Mouse (Mus musculus): ENCODE measurements around the gene Myl4.

- TF ChIP-seq CHD2 (IDR thresholded peaks at IDR 0.05; ENCODE audit: low read depth, low read length) (no peak), ZNF384 (IDR thresholded peaks at IDR 0.05; ENCODE audit: low read depth, low read length) (no peak), MAFK (IDR thresholded peaks at IDR 0.05; ENCODE audit: insufficient read depth, low read depth, low read length) (no peak), HCFC1 (IDR thresholded peaks at IDR 0.05; ENCODE audit: borderline replicate concordance, insufficient read depth, low read length) (no peak), ZC3H11A (IDR thresholded peaks at IDR 0.05; ENCODE audit: borderline replicate concordance, low read depth, low read length) (no peak)
These were observed 57.9 kb downstream of the Myl4 start for GRCm38 (mm10) chr11:104608249-104608920.
